Mouse (Mus musculus): Measurements from ENCODE around the gene Gm11549. TPM values are rescaled to one million over a fixed set of nuclear protein-coding genes. Genes with fewer than 3 reads are reported as not detected.

Gm11549 gene
- total and polyA plus RNA-seq, 3 experiments: not detected

DNA sequence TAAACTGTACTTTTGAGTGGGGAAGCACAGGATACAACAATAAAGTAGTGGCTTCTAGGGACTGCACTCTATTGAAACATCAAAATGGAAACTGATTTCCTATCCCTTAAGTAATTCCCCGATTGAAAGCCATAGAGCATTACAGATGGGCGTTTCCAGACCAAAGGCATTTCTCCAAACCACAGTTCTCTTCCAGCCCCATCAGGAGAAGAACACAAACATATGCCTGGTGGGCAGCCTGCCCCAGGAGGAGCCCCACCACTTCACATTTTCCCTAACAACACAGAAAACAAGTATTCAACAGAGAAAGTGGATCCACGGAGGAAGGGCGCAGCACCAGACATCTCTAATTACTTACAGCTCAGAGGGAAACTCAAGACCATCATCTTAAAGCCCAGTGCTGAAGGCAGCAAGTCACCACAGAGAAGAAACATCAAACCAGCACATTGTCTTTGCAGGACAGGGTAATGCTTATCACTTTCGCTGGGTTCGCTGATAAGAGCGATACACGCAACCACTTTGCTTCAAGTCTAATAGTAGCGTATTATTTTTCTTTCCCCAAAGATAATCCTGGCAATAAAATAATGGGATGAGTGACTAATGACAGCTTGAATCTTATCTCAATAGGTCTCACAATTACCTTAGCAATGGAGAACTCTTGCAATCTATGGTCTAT, 28.8 kb downstream of the Gm11549 start:
- H3K4me1 ChIP-seq (ENCODE audit: control insufficient read depth in 1 of 2, insufficient read depth in 2 of 2): peaks cover 12 to 36% of the 10 kb centered on the region in 2 experiments
- DNase-seq (ENCODE audit: extremely low read depth): no peak
- no peak for TF ChIP-seq MAX (IDR thresholded peaks at IDR 0.05; ENCODE audit: low read length)
- TF ChIP-seq ZKSCAN1 (IDR thresholded peaks at IDR 0.05; ENCODE audit: borderline replicate concordance, low read depth, low read length): no peak
- TF ChIP-seq RCOR1 (conservative IDR thresholded peaks at IDR 0.05; ENCODE audit: low read depth, low read length): no peak
- no peak for TF ChIP-seq ETS1 (conservative IDR thresholded peaks at IDR 0.05; ENCODE audit: low read depth, low read length)
- no peak for TF ChIP-seq JUN (IDR thresholded peaks at IDR 0.05; ENCODE audit: insufficient read depth, low read depth, low read length)
- no peak for TF ChIP-seq MXI1 (IDR thresholded peaks at IDR 0.05; ENCODE audit: low read depth, low read length)
- no peak for TF ChIP-seq HCFC1 (IDR thresholded peaks at IDR 0.05; ENCODE audit: low read depth, low read length)
- no peak for TF ChIP-seq SIN3A (IDR thresholded peaks at IDR 0.05; ENCODE audit: low read length)
- TF ChIP-seq NELFE (IDR thresholded peaks at IDR 0.05; ENCODE audit: low read depth, low read length): no peak
- no peak for TF ChIP-seq KAT2A (IDR thresholded peaks at IDR 0.05; ENCODE audit: insufficient replicate concordance, low read length)
- no peak for TF ChIP-seq TBP (conservative IDR thresholded peaks at IDR 0.05; ENCODE audit: low read depth, low read length)
- no peak for TF ChIP-seq CTCF (conservative IDR thresholded peaks at IDR 0.05 in 1 of 2, IDR thresholded peaks at IDR 0.05 in 1 of 2; ENCODE audit: low read depth in 2 of 2, low read length in 2 of 2)
- TF ChIP-seq MYC (IDR thresholded peaks at IDR 0.05; ENCODE audit: low read depth, low read length): no peak
- TF ChIP-seq E2F4 (IDR thresholded peaks at IDR 0.05; ENCODE audit: insufficient replicate concordance, low read depth, low read length): no peak
- no peak for TF ChIP-seq MEF2A (IDR thresholded peaks at IDR 0.05; ENCODE audit: borderline replicate concordance, low read depth, low read length)
- no peak for TF ChIP-seq ZC3H11A (IDR thresholded peaks at IDR 0.05; ENCODE audit: low read depth, low read length)
- no peak for TF ChIP-seq CHD2 (IDR thresholded peaks at IDR 0.05; ENCODE audit: low read length)
- TF ChIP-seq RAD21 (IDR thresholded peaks at IDR 0.05; ENCODE audit: low read depth, low read length): no peak
- no peak overlapping the region for H3K27ac ChIP-seq (ENCODE audit: insufficient read depth, low read depth)
- no peaks in the 10 kb centered on the region for H3K79me2 ChIP-seq (replicated peaks; ENCODE audit: control insufficient read depth, extremely low read depth, insufficient read depth, poor library complexity, severe bottlenecking)
- H3K27me3 ChIP-seq (replicated peaks): no peaks in the 10 kb centered on the region
- peaks cover 5% of the 10 kb centered on the region for H3K9me3 ChIP-seq (replicated peaks; ENCODE audit: low read length)
- H3K36me3 ChIP-seq (replicated peaks in 1 of 2; ENCODE audit: control insufficient read depth in 1 of 2, insufficient read depth in 1 of 2, low read length in 1 of 2): no peaks in the 10 kb centered on the region
- H3K4me2 ChIP-seq (ENCODE audit: insufficient read depth, low read depth, poor library complexity, severe bottlenecking): no peak overlapping the region
- dilution Hi-C loops (cut with MboI; ENCODE audit: extremely low pct_ligation_motif_present, extremely low pct_unique_long_range_greater_than_20kb, low sequenced_read_pairs) (no loop called here), in situ Hi-C loops (cut with MboI; ENCODE audit: low pct_ligation_motif_present, low pct_unique_long_range_greater_than_20kb, low sequenced_read_pairs) (loop anchor here (5.0 to 10.0 kb wide), 3 partner anchors 48 to 281 kb away; no protein-coding TSS in a partner anchor)
- no peak overlapping the region for H3K4me3 ChIP-seq (replicated peaks in 1 of 3; ENCODE audit: low read depth in 2 of 3, low read length in 2 of 3, poor library complexity in 1 of 3)
- H3K9ac ChIP-seq (ENCODE audit: insufficient read depth, low read depth): no peak overlapping the region

DNA sequence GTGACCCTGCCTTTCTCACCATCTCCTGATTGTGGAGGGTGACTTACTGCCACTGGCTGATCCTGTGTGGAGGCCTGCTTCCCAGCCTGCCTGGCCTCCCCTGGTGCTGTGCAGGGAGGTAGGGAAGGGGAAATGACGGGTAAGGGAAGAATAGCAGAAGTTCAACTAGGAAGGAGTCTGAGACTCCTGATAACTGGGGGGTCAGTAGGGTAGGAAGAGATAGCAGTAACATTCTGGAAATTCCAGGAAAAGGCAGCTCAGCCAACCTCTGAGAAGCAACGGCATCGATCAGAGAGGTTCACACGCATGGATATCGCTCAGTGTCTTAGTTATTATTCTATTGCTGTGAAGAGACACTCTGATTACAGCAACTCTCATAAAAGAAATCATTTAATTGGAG, 30.1 kb downstream of the Gm11549 start:
- DNase-seq (ENCODE audit: extremely low read depth): no peak
- in situ Hi-C loops (cut with MboI; ENCODE audit: low pct_ligation_motif_present, low pct_unique_long_range_greater_than_20kb, low sequenced_read_pairs): loop anchor here (5.0 to 10.0 kb wide), 3 partner anchors 47 to 279 kb away; no protein-coding TSS in a partner anchor

More for the DNA sequence above, 30.1 kb downstream of the Gm11549 start:
- dilution Hi-C loops (cut with MboI; ENCODE audit: extremely low pct_ligation_motif_present, extremely low pct_unique_long_range_greater_than_20kb, low sequenced_read_pairs): no loop called here
- Histone ChIP-seq H3K27ac (ENCODE audit: insufficient read depth, low read depth) (no peak overlapping the region), H3K4me1 (ENCODE audit: control insufficient read depth in 1 of 2, insufficient read depth in 2 of 2) (peaks cover 12 to 42% of the 10 kb centered on the region in 2 experiments), H3K9me3 (replicated peaks; ENCODE audit: low read length) (peaks cover 11% of the 10 kb centered on the region), H3K4me3 (replicated peaks in 1 of 3; ENCODE audit: low read depth in 2 of 3, low read length in 2 of 3, poor library complexity in 1 of 3) (no peak overlapping the region), H3K4me2 (ENCODE audit: insufficient read depth, low read depth, poor library complexity, severe bottlenecking) (no peak overlapping the region), H3K36me3 (replicated peaks in 1 of 2; ENCODE audit: control insufficient read depth in 1 of 2, insufficient read depth in 1 of 2, low read length in 1 of 2) (no peaks in the 10 kb centered on the region), H3K9ac (ENCODE audit: insufficient read depth, low read depth) (no peak overlapping the region), H3K27me3 (replicated peaks) (no peaks in the 10 kb centered on the region), H3K79me2 (replicated peaks; ENCODE audit: control insufficient read depth, extremely low read depth, insufficient read depth, poor library complexity, severe bottlenecking) (no peaks in the 10 kb centered on the region)
- TF ChIP-seq HCFC1 (IDR thresholded peaks at IDR 0.05; ENCODE audit: low read depth, low read length) (no peak), SMC3 (IDR thresholded peaks at IDR 0.05; ENCODE audit: low read depth, low read length) (no peak), BHLHE40 (IDR thresholded peaks at IDR 0.05; ENCODE audit: low read depth, low read length) (no peak), ETS1 (conservative IDR thresholded peaks at IDR 0.05; ENCODE audit: low read depth, low read length) (no peak), UBTF (IDR thresholded peaks at IDR 0.05; ENCODE audit: low read depth, low read length) (no peak), MAFK (IDR thresholded peaks at IDR 0.05; ENCODE audit: insufficient replicate concordance, low read length) (no peak), ZMIZ1 (IDR thresholded peaks at IDR 0.05; ENCODE audit: low read depth, low read length) (no peak)

All from CH12.LX (cell line).